Mouse (Mus musculus): ENCODE data around the gene Pla2g12a. TPM values are rescaled to one million over a fixed set of nuclear protein-coding genes. Genes with fewer than 3 reads are reported as not detected.

Pla2g12a gene
- polyA plus RNA-seq, 1 experiment from 2014 or later, result 38.4 TPM

GRCm38 (mm10) chr3:129846846-129847245 lies 31.6 kb upstream of the Pla2g12a start:
- ATAC-seq, result no peak
- WGBS, result 90% methylated on average over 7 of the region's 7 CpGs

GRCm38 (mm10) chr3:129862592-129862991 lies 15.8 kb upstream of the Pla2g12a start:
- Histone ChIP-seq H3K4me3 (ENCODE audit: low read depth, low read length) (no peak overlapping the region), H3K4me2 (ENCODE audit: low read length) (no peak overlapping the region), H3K27ac (ENCODE audit: low read length) (no peak overlapping the region), H3K27me3 (ENCODE audit: control insufficient read depth, insufficient read depth, low read depth, low read length) (no peaks in the 10 kb centered on the region), H3K9me3 (replicated peaks; ENCODE audit: control insufficient read depth, low read length, poor library complexity, severe bottlenecking) (0 out of 2 replicates have a peak, but pooled peaks cover 2% of the 10 kb centered on the region), H3K36me3 (ENCODE audit: control insufficient read depth, insufficient read depth, low read length) (no peaks in the 10 kb centered on the region), H3K4me1 (ENCODE audit: control insufficient read depth, insufficient read depth, low read length) (no peaks in the 10 kb centered on the region), H3K9ac (ENCODE audit: low read depth, low read length) (no peak overlapping the region)
- ATAC-seq, result no peak
- 74% methylated on average over 2 of the region's 2 CpGs for WGBS

More at GRCm38 (mm10) chr3:129846846-129847245, 31.6 kb upstream of the Pla2g12a start:
- Histone ChIP-seq H3K4me3 (ENCODE audit: low read depth, low read length) (no peak overlapping the region), H3K4me2 (ENCODE audit: low read length) (no peak overlapping the region), H3K27ac (ENCODE audit: low read length) (no peak overlapping the region), H3K4me1 (ENCODE audit: control insufficient read depth, insufficient read depth, low read length) (no peaks in the 10 kb centered on the region), H3K9ac (ENCODE audit: low read depth, low read length) (no peak overlapping the region), H3K36me3 (ENCODE audit: control insufficient read depth, insufficient read depth, low read length) (no peaks in the 10 kb centered on the region), H3K27me3 (ENCODE audit: control insufficient read depth, insufficient read depth, low read depth, low read length) (no peaks in the 10 kb centered on the region), H3K9me3 (replicated peaks; ENCODE audit: control insufficient read depth, low read length, poor library complexity, severe bottlenecking) (no peaks in the 10 kb centered on the region)

- Histone ChIP-seq H3K4me2 (ENCODE audit: low read length) (no peak overlapping the region), H3K27ac (ENCODE audit: low read length) (no peak overlapping the region), H3K9me3 (replicated peaks; ENCODE audit: control insufficient read depth, low read length, poor library complexity, severe bottlenecking) (0 out of 2 replicates have a peak, but pooled peaks cover 2% of the 10 kb centered on the region), H3K27me3 (ENCODE audit: control insufficient read depth, insufficient read depth, low read depth, low read length) (no peaks in the 10 kb centered on the region), H3K4me3 (ENCODE audit: low read depth, low read length) (no peak overlapping the region), H3K4me1 (ENCODE audit: control insufficient read depth, insufficient read depth, low read length) (no peaks in the 10 kb centered on the region), H3K36me3 (ENCODE audit: control insufficient read depth, insufficient read depth, low read length) (no peaks in the 10 kb centered on the region), H3K9ac (ENCODE audit: low read depth, low read length) (no peak overlapping the region)
- no peak for ATAC-seq
- WGBS, result 50% methylated on average over 14 of the region's 14 CpGs
Observed at GRCm38 (mm10) chr3:129863698-129864097, 14.7 kb upstream of the Pla2g12a start.

- no peak for ATAC-seq
- H3K9me3 ChIP-seq (replicated peaks; ENCODE audit: control insufficient read depth, low read length, poor library complexity, severe bottlenecking), result no peaks in the 10 kb centered on the region
- no peaks in the 10 kb centered on the region for H3K36me3 ChIP-seq (ENCODE audit: control insufficient read depth, insufficient read depth, low read length)
- no peak overlapping the region for H3K4me2 ChIP-seq (ENCODE audit: low read length)
- no peak overlapping the region for H3K9ac ChIP-seq (ENCODE audit: low read depth, low read length)
- no peak overlapping the region for H3K4me3 ChIP-seq (ENCODE audit: low read depth, low read length)
- no peaks in the 10 kb centered on the region for H3K27me3 ChIP-seq (ENCODE audit: control insufficient read depth, insufficient read depth, low read depth, low read length)
- H3K27ac ChIP-seq (ENCODE audit: low read length), result no peak overlapping the region
- WGBS, result 89% methylated on average over 10 of the region's 10 CpGs
- H3K4me1 ChIP-seq (ENCODE audit: control insufficient read depth, insufficient read depth, low read length), result peaks cover 9% of the 10 kb centered on the region
Observed at GRCm38 (mm10) chr3:129877327-129877726, 1.1 kb upstream of the Pla2g12a start.

- Histone ChIP-seq H3K4me1 (ENCODE audit: control insufficient read depth, insufficient read depth, low read length) (peaks cover 9% of the 10 kb centered on the region), H3K9me3 (replicated peaks; ENCODE audit: control insufficient read depth, low read length, poor library complexity, severe bottlenecking) (no peaks in the 10 kb centered on the region), H3K36me3 (ENCODE audit: control insufficient read depth, insufficient read depth, low read length) (no peaks in the 10 kb centered on the region), H3K9ac (ENCODE audit: low read depth, low read length) (peak overlapping the region; percentile 87), H3K4me2 (ENCODE audit: low read length) (peak overlapping the region; percentile 82), H3K27me3 (ENCODE audit: control insufficient read depth, insufficient read depth, low read depth, low read length) (no peaks in the 10 kb centered on the region), H3K27ac (ENCODE audit: low read length) (peak overlapping the region; percentile 84), H3K4me3 (ENCODE audit: low read depth, low read length) (peak overlapping the region; percentile 76)
- ATAC-seq, result peak; percentile 68
- WGBS, result 0% methylated on average over 23 of the region's 25 CpGs
Observed at GRCm38 (mm10) chr3:129879131-129879757, 838 bp downstream of the Pla2g12a start.

- Histone ChIP-seq H3K4me2 (ENCODE audit: low read length) (peak overlapping the region; percentile 82), H3K27me3 (ENCODE audit: control insufficient read depth, insufficient read depth, low read depth, low read length) (no peaks in the 10 kb centered on the region), H3K9me3 (replicated peaks; ENCODE audit: control insufficient read depth, low read length, poor library complexity, severe bottlenecking) (no peaks in the 10 kb centered on the region), H3K4me1 (ENCODE audit: control insufficient read depth, insufficient read depth, low read length) (peaks cover 9% of the 10 kb centered on the region), H3K36me3 (ENCODE audit: control insufficient read depth, insufficient read depth, low read length) (no peaks in the 10 kb centered on the region), H3K4me3 (ENCODE audit: low read depth, low read length) (no peak overlapping the region), H3K9ac (ENCODE audit: low read depth, low read length) (no peak overlapping the region), H3K27ac (ENCODE audit: low read length) (no peak overlapping the region)
- WGBS, result 70% methylated on average over 2 of the region's 2 CpGs
- ATAC-seq, result no peak
Observed at GRCm38 (mm10) chr3:129879913-129880312, 1.5 kb downstream of the Pla2g12a start.

GRCm38 (mm10) chr3:129880925-129881593 lies 2.7 kb downstream of the Pla2g12a start:
- H3K27ac ChIP-seq (ENCODE audit: low read length), result no peak overlapping the region
- H3K4me3 ChIP-seq (ENCODE audit: low read depth, low read length), result no peak overlapping the region
- peaks cover 9% of the 10 kb centered on the region for H3K4me1 ChIP-seq (ENCODE audit: control insufficient read depth, insufficient read depth, low read length)
- no peaks in the 10 kb centered on the region for H3K36me3 ChIP-seq (ENCODE audit: control insufficient read depth, insufficient read depth, low read length)
- H3K9me3 ChIP-seq (replicated peaks; ENCODE audit: control insufficient read depth, low read length, poor library complexity, severe bottlenecking), result no peaks in the 10 kb centered on the region
- 91% methylated on average over 8 of the region's 8 CpGs for WGBS
- no peak overlapping the region for H3K9ac ChIP-seq (ENCODE audit: low read depth, low read length)
- H3K4me2 ChIP-seq (ENCODE audit: low read length), result no peak overlapping the region
- H3K27me3 ChIP-seq (ENCODE audit: control insufficient read depth, insufficient read depth, low read depth, low read length), result no peaks in the 10 kb centered on the region
- no peak for ATAC-seq

- H3K27me3 ChIP-seq (ENCODE audit: control insufficient read depth, insufficient read depth, low read depth, low read length), result no peaks in the 10 kb centered on the region
- no peak overlapping the region for H3K27ac ChIP-seq (ENCODE audit: low read length)
- H3K4me1 ChIP-seq (ENCODE audit: control insufficient read depth, insufficient read depth, low read length), result no peaks in the 10 kb centered on the region
- WGBS, result 93% methylated on average over 9 of the region's 9 CpGs
- no peak for ATAC-seq
- H3K4me3 ChIP-seq (ENCODE audit: low read depth, low read length), result no peak overlapping the region
- no peaks in the 10 kb centered on the region for H3K9me3 ChIP-seq (replicated peaks; ENCODE audit: control insufficient read depth, low read length, poor library complexity, severe bottlenecking)
- H3K36me3 ChIP-seq (ENCODE audit: control insufficient read depth, insufficient read depth, low read length), result 0 out of 2 replicates have a peak, but pooled peaks cover under 1% of the 10 kb centered on the region
- H3K9ac ChIP-seq (ENCODE audit: low read depth, low read length), result no peak overlapping the region
- no peak overlapping the region for H3K4me2 ChIP-seq (ENCODE audit: low read length)
Observed at GRCm38 (mm10) chr3:129885577-129885976, 7.2 kb downstream of the Pla2g12a start.

- H3K27ac ChIP-seq (ENCODE audit: low read length), result no peak overlapping the region
- WGBS, result 87% methylated on average over 5 of the region's 5 CpGs
- ATAC-seq, result no peak
- H3K9me3 ChIP-seq (replicated peaks; ENCODE audit: control insufficient read depth, low read length, poor library complexity, severe bottlenecking), result no peaks in the 10 kb centered on the region
- H3K36me3 ChIP-seq (ENCODE audit: control insufficient read depth, insufficient read depth, low read length), result 0 out of 2 replicates have a peak, but pooled peaks cover 2% of the 10 kb centered on the region
- H3K27me3 ChIP-seq (ENCODE audit: control insufficient read depth, insufficient read depth, low read depth, low read length), result no peaks in the 10 kb centered on the region
- no peak overlapping the region for H3K4me3 ChIP-seq (ENCODE audit: low read depth, low read length)
- no peak overlapping the region for H3K9ac ChIP-seq (ENCODE audit: low read depth, low read length)
- no peak overlapping the region for H3K4me2 ChIP-seq (ENCODE audit: low read length)
- H3K4me1 ChIP-seq (ENCODE audit: control insufficient read depth, insufficient read depth, low read length), result no peaks in the 10 kb centered on the region
Observed at GRCm38 (mm10) chr3:129886430-129886829, 8.0 kb downstream of the Pla2g12a start.
